Comparison of ENCODE assay signal across 25 mouse cellular contexts in genomic region chr2:164396911-164397310, GRCm38 (mm10). TPM values are rescaled to one million over a fixed set of nuclear protein-coding genes. Genes with fewer than 3 reads are reported as not detected.
DNase-seq lines count a peak whose midpoint lies in the region; ATAC-seq lines count a peak whose summit lies in the region.
"Had no signal": no experiment of that assay in that cellular context is flagged by ENCODE, and none has a peak within 500 bp of the region (broad histone marks: within the 10 kb centered on the region; RNA-seq: fewer than 3 reads in every experiment).

No protein-coding gene starts in this region.

- H3K27ac ChIP-seq in kidney, embryonic 14.5 days (ENCODE audit: low read depth, low read length): no peak overlapping the region
- H3K27ac ChIP-seq: embryonic facial prominence, embryonic 10.5 days; embryonic facial prominence, embryonic 12.5 days; forebrain, embryonic 10.5 days; forebrain, embryonic 12.5 days had no signal

- H3K36me3 ChIP-seq in kidney, embryonic 14.5 days (ENCODE audit: control insufficient read depth, insufficient read depth, low read length): no peaks in the 10 kb centered on the region
- H3K36me3 ChIP-seq: embryonic facial prominence, embryonic 10.5 days; embryonic facial prominence, embryonic 12.5 days; forebrain, embryonic 10.5 days; forebrain, embryonic 12.5 days had no signal

- peaks cover 8% of the 10 kb centered on the region; the same call in 1 of the 2 replicates for H3K9me3 ChIP-seq in kidney, embryonic 14.5 days (ENCODE audit: control insufficient read depth, low read length)

- H3K4me2 ChIP-seq in kidney, embryonic 14.5 days (replicated peaks; ENCODE audit: low read depth, low read length): no peak overlapping the region
- H3K4me2 ChIP-seq: embryonic facial prominence, embryonic 12.5 days; forebrain, embryonic 12.5 days had no signal

- WGBS in kidney, embryonic 14.5 days: 67% methylated on average over 12 of the region's 12 CpGs

- peaks cover 33% of the 10 kb centered on the region for H3K27me3 ChIP-seq in kidney, embryonic 14.5 days (ENCODE audit: control insufficient read depth, insufficient read depth, low read length)

- H3K4me1 ChIP-seq in kidney, embryonic 14.5 days (ENCODE audit: control insufficient read depth, insufficient read depth, low read length): peaks cover 5% of the 10 kb centered on the region; the same call in 1 of the 2 replicates
- H3K4me1 ChIP-seq: forebrain, embryonic 12.5 days had no signal

- DNase-seq in ES-CJ7 (ENCODE audit: low read depth, low spot score): peak; percentile 64
- peak; percentile 73 for DNase-seq in ZHBTc4 (ENCODE audit: low read depth, low spot score)
- DNase-seq in right cerebral cortex, postnatal 4 days: no peak
- no peak for DNase-seq in layer of hippocampus, postnatal 36 days
- DNase-seq: adrenal gland, adult 2 months; adrenal gland, postnatal 10 days; adrenal gland, postnatal 25 days; cerebellum, adult 11 months; cerebellum, adult 18-20 months; cerebellum, adult 8-10 months; cerebellum, adult 9-11 months; cerebellum, postnatal 14 days; cerebellum, postnatal 36 days had no signal

- H3K9ac ChIP-seq in kidney, embryonic 14.5 days (ENCODE audit: low read depth, low read length): no peak overlapping the region
- H3K9ac ChIP-seq: embryonic facial prominence, embryonic 12.5 days; forebrain, embryonic 12.5 days had no signal

- no peak overlapping the region for H3K4me3 ChIP-seq in kidney, embryonic 14.5 days (ENCODE audit: low read length)
- H3K4me3 ChIP-seq: embryonic facial prominence, embryonic 10.5 days; embryonic facial prominence, embryonic 12.5 days; forebrain, embryonic 10.5 days; forebrain, embryonic 12.5 days had no signal

- ATAC-seq in granulocyte monocyte progenitor cell, adult 5-6 weeks (replicated peaks; ENCODE audit: poor library complexity, severe bottlenecking): peak; percentile 17; the same call in 1 of the 2 replicates
- 0 out of 2 replicates have a peak, but pooled peaks have one; percentile 24 for ATAC-seq in megakaryocyte progenitor cell, adult 5-6 weeks (replicated peaks; ENCODE audit: poor library complexity)
- ATAC-seq in kidney, embryonic 14.5 days (ENCODE audit: low FRiP score, low TSS enrichment): no peak
- no peak for ATAC-seq in erythroid progenitor cell, adult 5-6 weeks (replicated peaks; ENCODE audit: low FRiP score, poor library complexity, severe bottlenecking)
- ATAC-seq: forebrain, embryonic 14.5 days; forebrain, embryonic 16.5 days had no signal

RNA-seq across cellular contexts. Expression of gene Rbpjl, which starts 6.0 kb away (rescaled TPM):
- total RNA-seq in granulocyte monocyte progenitor cell, adult 5-6 weeks (2014; fragmentation: Nextera tagmentation): not detected in 2 replicates
- not detected in 2 replicates for total RNA-seq in granulocyte monocyte progenitor cell, adult 5-6 weeks (2017)
- total RNA-seq in megakaryocyte progenitor cell, adult 5-6 weeks (2015): not detected in 2 replicates
- total RNA-seq in megakaryocyte progenitor cell, adult 5-6 weeks (2017): not detected in 2 replicates
- polyA plus RNA-seq in kidney, embryonic 14.5 days (2014; fragmentation: Nextera tagmentation; extraction: Ambion mirVana): not detected in 2 replicates
- total RNA-seq in layer of hippocampus, postnatal 36 days (2021): under 1 TPM; 0.35 to 0.46 TPM
- total RNA-seq in erythroid progenitor cell, adult 5-6 weeks (2015; ENCODE audit: low replicate concordance): not detected in 2 replicates
- not detected in 2 replicates for total RNA-seq in erythroid progenitor cell, adult 5-6 weeks (2017; ENCODE audit: low replicate concordance)
- total RNA-seq: adrenal gland, adult 2 months; adrenal gland, postnatal 25 days; MEL had no signal
- polyA plus RNA-seq: adrenal gland, adult 2 months; embryonic facial prominence, embryonic 10.5 days; forebrain, embryonic 10.5 days; forebrain, embryonic 14.5 days had no signal

RNA-seq across cellular contexts. Expression of gene Slpi, which starts 8.0 kb away (rescaled TPM):
- total RNA-seq in granulocyte monocyte progenitor cell, adult 5-6 weeks (2014; fragmentation: Nextera tagmentation): 228 and 251 TPM in 2 replicates
- 46.7 and 49.3 TPM in 2 replicates for total RNA-seq in granulocyte monocyte progenitor cell, adult 5-6 weeks (2017)
- total RNA-seq in megakaryocyte progenitor cell, adult 5-6 weeks (2015): 244 and 316 TPM in 2 replicates
- total RNA-seq in megakaryocyte progenitor cell, adult 5-6 weeks (2017): 39.7 and 71.6 TPM in 2 replicates
- polyA plus RNA-seq in kidney, embryonic 14.5 days (2014; fragmentation: Nextera tagmentation; extraction: Ambion mirVana): 0.44 TPM in 1 of 2 replicates, not detected in the other
- total RNA-seq in layer of hippocampus, postnatal 36 days (2021): 1 to 10 TPM in 1 of 2 experiments, under 1 TPM in 1; 0.85 to 1.4 TPM
- 36.9 and 68.8 TPM in 2 replicates for total RNA-seq in erythroid progenitor cell, adult 5-6 weeks (2015; ENCODE audit: low replicate concordance)
- 6.3 and 11.0 TPM in 2 replicates for total RNA-seq in erythroid progenitor cell, adult 5-6 weeks (2017; ENCODE audit: low replicate concordance)
- total RNA-seq: ES-E14, MEL had no signal
- polyA plus RNA-seq: forebrain, embryonic 14.5 days; forebrain, embryonic 16.5 days had no signal

RNA-seq across cellular contexts. Expression of gene Matn4, which starts 8.0 kb away (rescaled TPM):
- total RNA-seq in granulocyte monocyte progenitor cell, adult 5-6 weeks (2014; fragmentation: Nextera tagmentation): not detected in 2 replicates
- total RNA-seq in granulocyte monocyte progenitor cell, adult 5-6 weeks (2017): not detected in 2 replicates
- total RNA-seq in megakaryocyte progenitor cell, adult 5-6 weeks (2015): not detected in 2 replicates
- not detected in 2 replicates for total RNA-seq in megakaryocyte progenitor cell, adult 5-6 weeks (2017)
- polyA plus RNA-seq in kidney, embryonic 14.5 days (2014; fragmentation: Nextera tagmentation; extraction: Ambion mirVana): 0.12 and 0.20 TPM in 2 replicates
- 10 to 100 TPM; 13.0 to 13.4 TPM for total RNA-seq in layer of hippocampus, postnatal 36 days (2021)
- not detected in 2 replicates for total RNA-seq in erythroid progenitor cell, adult 5-6 weeks (2015; ENCODE audit: low replicate concordance)
- not detected in 2 replicates for total RNA-seq in erythroid progenitor cell, adult 5-6 weeks (2017; ENCODE audit: low replicate concordance)
- total RNA-seq: MEL had no signal
- polyA plus RNA-seq: forebrain, embryonic 10.5 days had no signal

RNA-seq across cellular contexts. Expression of gene Sdc4, which starts 46.8 kb away (rescaled TPM):
- not detected in 2 replicates for total RNA-seq in granulocyte monocyte progenitor cell, adult 5-6 weeks (2014; fragmentation: Nextera tagmentation)
- total RNA-seq in granulocyte monocyte progenitor cell, adult 5-6 weeks (2017): not detected in 2 replicates
- not detected in 2 replicates for total RNA-seq in megakaryocyte progenitor cell, adult 5-6 weeks (2015)
- total RNA-seq in megakaryocyte progenitor cell, adult 5-6 weeks (2017): 0.41 TPM in 1 of 2 replicates, not detected in the other
- 87.8 and 108 TPM in 2 replicates for polyA plus RNA-seq in kidney, embryonic 14.5 days (2014; fragmentation: Nextera tagmentation; extraction: Ambion mirVana)
- total RNA-seq in layer of hippocampus, postnatal 36 days (2021): 100 to 1,000 TPM; 102 to 129 TPM
- 2.5 and 7.2 TPM in 2 replicates for total RNA-seq in erythroid progenitor cell, adult 5-6 weeks (2015; ENCODE audit: low replicate concordance)
- total RNA-seq in erythroid progenitor cell, adult 5-6 weeks (2017; ENCODE audit: low replicate concordance): 5.7 and 7.2 TPM in 2 replicates
- total RNA-seq: MEL had no signal

RNA-seq across cellular contexts. Expression of gene Sys1, which starts 59.9 kb away (rescaled TPM):
- total RNA-seq in granulocyte monocyte progenitor cell, adult 5-6 weeks (2014; fragmentation: Nextera tagmentation): 30.4 and 35.3 TPM in 2 replicates
- 11.5 and 18.1 TPM in 2 replicates for total RNA-seq in granulocyte monocyte progenitor cell, adult 5-6 weeks (2017)
- total RNA-seq in megakaryocyte progenitor cell, adult 5-6 weeks (2015): 39.1 and 39.5 TPM in 2 replicates
- total RNA-seq in megakaryocyte progenitor cell, adult 5-6 weeks (2017): 11.2 and 20.0 TPM in 2 replicates
- 66.8 and 69.4 TPM in 2 replicates for polyA plus RNA-seq in kidney, embryonic 14.5 days (2014; fragmentation: Nextera tagmentation; extraction: Ambion mirVana)
- 10 to 100 TPM; 37.7 to 42.3 TPM for total RNA-seq in layer of hippocampus, postnatal 36 days (2021)
- 8.8 and 10.8 TPM in 2 replicates for total RNA-seq in erythroid progenitor cell, adult 5-6 weeks (2015; ENCODE audit: low replicate concordance)
- 3.1 and 5.3 TPM in 2 replicates for total RNA-seq in erythroid progenitor cell, adult 5-6 weeks (2017; ENCODE audit: low replicate concordance)

Comparison
In these comparisons a context has a peak if more than half of its experiments do, and no peak if none do; other contexts are left out.
1. DNase-seq: peak in ES-CJ7 (single experiment) and ZHBTc4 (single experiment); none in right cerebral cortex, postnatal 4 days (single experiment) and layer of hippocampus, postnatal 36 days (0 of 2).
2. ATAC-seq: peak in granulocyte monocyte progenitor cell, adult 5-6 weeks (single experiment) and megakaryocyte progenitor cell, adult 5-6 weeks (single experiment); none in kidney, embryonic 14.5 days (single experiment) and erythroid progenitor cell, adult 5-6 weeks (single experiment).
3. RNA of gene Matn4, which starts 8.0 kb away (total RNA-seq): 13.0 to 13.4 TPM in layer of hippocampus, postnatal 36 days; not detected in megakaryocyte progenitor cell, adult 5-6 weeks, not detected in granulocyte monocyte progenitor cell, adult 5-6 weeks and not detected in erythroid progenitor cell, adult 5-6 weeks; every median in the first group is over 10 times any median in the second.